Mouse (Mus musculus) small intestine, adult 2 months (tissue): Measurements from ENCODE around the gene Msmp.

Experiments used
- CTCF ChIP-seq: fragments of 200-500 bp; IDR thresholded peaks from 2 replicates; pipeline ENCODE4 v1.5.1; 2012; ENCODE audit warnings: low read depth, mild to moderate bottlenecking, control low read depth, inconsistent platforms, low read length, moderate library complexity, mixed read lengths; ENCODE audit not compliant: insufficient replicate concordance, insufficient read length; ENCODE audit errors: extremely low read depth
- POLR2A ChIP-seq: fragments of 200-500 bp; IDR thresholded peaks from 2 replicates; pipeline ENCODE4 v1.6.1; 2012; ENCODE audit warnings: low read depth, mild to moderate bottlenecking, control low read depth, inconsistent platforms, low read length, moderate library complexity

DNA sequence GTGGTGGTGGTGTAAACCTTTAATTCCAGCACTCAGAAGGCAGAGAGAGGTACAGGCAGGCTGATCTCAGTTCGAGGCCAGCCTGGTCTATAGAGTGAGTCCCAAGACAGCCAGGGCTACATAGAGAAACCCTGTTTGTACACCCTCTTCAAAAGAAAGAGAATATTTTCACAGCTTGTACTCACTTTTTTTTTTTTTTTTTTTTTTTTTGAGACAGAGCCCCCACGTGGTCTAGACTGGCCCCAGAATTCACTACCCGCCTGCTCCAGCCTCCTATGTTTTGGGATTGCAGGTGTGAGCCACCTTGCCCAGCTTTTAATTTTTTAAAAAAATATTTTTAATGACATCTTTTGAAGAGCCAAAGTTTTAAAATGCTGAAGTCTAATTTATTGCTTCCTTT is 19.8 kb upstream of the Msmp start:
- TF ChIP-seq POLR2A, result no peak
- no peak for TF ChIP-seq CTCF
